Mouse (Mus musculus) lung, adult 2 months (tissue): ENCODE data around the gene Zdhhc7. TPM values are rescaled to one million over a fixed set of nuclear protein-coding genes. Genes with fewer than 3 reads are reported as not detected.

Experiments
- DNase-seq: peaks from one replicate; pipeline ENCODE4 v3.0.0; 2022
- H3K4me1 ChIP-seq: fragments of 200-500 bp; 2 replicates; pipeline ENCODE4 v1.6.1; 2011; ENCODE audit warnings: low read length; ENCODE audit not compliant: control insufficient read depth, insufficient read depth
- H3K4me3 ChIP-seq: fragments of 200-500 bp; replicated peaks from 2 replicates; pipeline ENCODE3; 2011; ENCODE audit warnings: low read depth, mild to moderate bottlenecking, control low read depth, low read length; ENCODE audit errors: extremely low read depth
- CTCF ChIP-seq: fragments of 200-500 bp; IDR thresholded peaks from 2 replicates; pipeline ENCODE4 v1.5.1; 2011; ENCODE audit warnings: mild to moderate bottlenecking, low read length, control low read depth; ENCODE audit not compliant: insufficient read depth
- POLR2A ChIP-seq: fragments of 200-500 bp; IDR thresholded peaks from 2 replicates; pipeline ENCODE4 v1.6.1; 2011; ENCODE audit warnings: low read depth, mild to moderate bottlenecking, control low read depth, low read length, borderline replicate concordance; ENCODE audit errors: extremely low read depth
- WGBS: fragments of 180-500 bp; shearing (Covaris S2); methylation state at CpG from one replicate; pipeline ENCODE4 v1.1.7; 2018; 5-methylcytosine and 5-hydroxymethylcytosine counted together
- polyA plus RNA-seq: library from polyadenylated mRNA; depleted of rRNA; stranded (reverse); fragments of >200 nt; gene quantifications from 2 replicates; pipeline ENCODE4 v1.2.3, GENCODE M21; 2012

Zdhhc7 gene
- polyA plus RNA-seq, 1 experiment = 78.0 TPM

- peaks cover 12% of the 10 kb centered on the region for H3K4me1 ChIP-seq
- no peak for DNase-seq
- no peak for TF ChIP-seq CTCF
- no peak for TF ChIP-seq POLR2A
- WGBS = 2% methylated on average over 25 of the region's 25 CpGs
- peak overlapping the region; percentile 68 for H3K4me3 ChIP-seq
Observed at GRCm38 (mm10) chr8:120100388-120101067, 754 bp downstream of the Zdhhc7 start.

DNA sequence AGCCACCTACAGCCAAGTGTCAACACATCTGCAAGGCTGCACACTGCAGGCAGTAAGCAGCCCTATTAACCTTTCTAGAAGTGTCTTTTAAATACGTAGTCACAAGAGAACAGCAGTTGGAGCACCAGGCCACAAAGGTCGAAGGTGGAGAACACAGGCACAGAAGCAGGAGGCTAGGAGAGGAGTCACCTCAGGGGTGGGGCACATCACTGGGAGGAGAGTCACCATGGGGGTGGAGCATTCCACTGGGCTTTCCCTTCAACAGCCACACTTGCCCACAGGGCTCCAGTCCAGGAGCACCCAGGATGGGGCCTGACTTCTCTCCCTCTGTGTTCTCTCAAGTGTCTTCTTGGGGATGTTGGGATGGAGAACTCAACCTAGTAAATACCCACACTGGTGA, 4.8 kb downstream of the Zdhhc7 start:
- 0 out of 2 replicates have a peak, but pooled peaks cover 2% of the 10 kb centered on the region for H3K4me1 ChIP-seq
- H3K4me3 ChIP-seq = no peak overlapping the region
- 60% methylated on average over 2 of the region's 2 CpGs for WGBS
- DNase-seq = no peak
- TF ChIP-seq POLR2A (no peak), CTCF (no peak)

GRCm38 (mm10) chr8:120094801-120095200, 6.5 kb downstream of the Zdhhc7 start:
- WGBS = 85% methylated on average over 10 of the region's 10 CpGs
- no peak overlapping the region for H3K4me3 ChIP-seq
- no peak for DNase-seq
- TF ChIP-seq CTCF = no peak
- no peak for TF ChIP-seq POLR2A
- H3K4me1 ChIP-seq = no peaks in the 10 kb centered on the region

- 93% methylated on average over 3 of the region's 3 CpGs for WGBS
- Histone ChIP-seq H3K4me1 (no peaks in the 10 kb centered on the region), H3K4me3 (no peak overlapping the region)
- no peak for DNase-seq
- TF ChIP-seq CTCF (no peak), POLR2A (no peak)
Observed at GRCm38 (mm10) chr8:120093103-120093502, 8.2 kb downstream of the Zdhhc7 start.

- DNase-seq = no peak
- no peak for TF ChIP-seq POLR2A
- TF ChIP-seq CTCF = no peak
- Histone ChIP-seq H3K4me3 (no peak overlapping the region), H3K4me1 (no peaks in the 10 kb centered on the region)
- 96% methylated on average over 3 of the region's 3 CpGs for WGBS
Observed at GRCm38 (mm10) chr8:120091032-120091431, 10.2 kb downstream of the Zdhhc7 start.

DNA sequence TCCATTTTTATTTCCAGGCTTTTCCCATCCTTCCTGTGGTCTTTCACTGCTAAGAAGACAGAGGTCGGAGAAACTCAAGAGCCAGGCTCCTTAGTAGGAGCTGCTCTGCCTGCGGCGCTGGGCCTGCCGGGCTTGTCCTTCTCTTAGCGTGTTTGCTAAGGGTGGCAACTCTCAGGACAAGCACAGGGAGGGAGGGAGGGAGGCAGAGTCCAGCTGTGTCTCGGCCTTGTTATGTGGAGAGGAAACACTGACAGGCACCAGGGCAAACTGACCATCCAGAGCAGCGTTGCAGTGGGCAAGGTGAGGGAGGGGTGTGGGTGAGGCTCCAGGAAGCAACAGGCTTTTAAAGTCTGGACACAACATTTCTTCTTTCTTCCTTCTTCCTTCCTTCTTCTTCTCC, 11.8 kb downstream of the Zdhhc7 start:
- TF ChIP-seq CTCF (no peak), POLR2A (no peak)
- Histone ChIP-seq H3K4me3 (no peak overlapping the region), H3K4me1 (no peaks in the 10 kb centered on the region)
- WGBS = 52% methylated on average over 7 of the region's 7 CpGs
- no peak for DNase-seq

- no peak for DNase-seq
Observed at GRCm38 (mm10) chr8:120084783-120085182, 16.5 kb downstream of the Zdhhc7 start.

DNA sequence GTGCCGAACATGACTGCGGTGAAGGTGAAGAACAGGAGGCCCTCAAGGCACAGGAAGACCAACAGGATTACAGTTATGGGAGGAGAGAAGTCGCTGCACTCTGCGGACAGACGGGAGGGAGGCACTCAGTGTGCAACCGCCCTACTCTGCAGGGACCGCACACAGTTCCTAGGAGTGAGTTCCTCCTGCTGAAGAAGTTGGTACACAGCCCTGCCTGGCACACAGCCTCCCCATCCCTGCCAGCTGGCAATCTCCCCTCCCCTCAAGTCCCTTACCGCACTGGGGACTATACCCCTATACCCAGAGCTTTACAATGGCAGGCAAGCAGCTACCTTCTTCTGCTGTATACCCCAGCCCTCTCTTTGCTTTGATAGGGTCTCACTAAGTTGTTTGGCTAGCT, 18.0 kb downstream of the Zdhhc7 start:
- 79% methylated on average over 8 of the region's 8 CpGs for WGBS

More at GRCm38 (mm10) chr8:120084783-120085182, 16.5 kb downstream of the Zdhhc7 start:
- no peaks in the 10 kb centered on the region for H3K4me1 ChIP-seq
- no peak for TF ChIP-seq CTCF
- no peak for TF ChIP-seq POLR2A
- 80% methylated on average over 8 of the region's 8 CpGs for WGBS
- H3K4me3 ChIP-seq = no peak overlapping the region

DNA sequence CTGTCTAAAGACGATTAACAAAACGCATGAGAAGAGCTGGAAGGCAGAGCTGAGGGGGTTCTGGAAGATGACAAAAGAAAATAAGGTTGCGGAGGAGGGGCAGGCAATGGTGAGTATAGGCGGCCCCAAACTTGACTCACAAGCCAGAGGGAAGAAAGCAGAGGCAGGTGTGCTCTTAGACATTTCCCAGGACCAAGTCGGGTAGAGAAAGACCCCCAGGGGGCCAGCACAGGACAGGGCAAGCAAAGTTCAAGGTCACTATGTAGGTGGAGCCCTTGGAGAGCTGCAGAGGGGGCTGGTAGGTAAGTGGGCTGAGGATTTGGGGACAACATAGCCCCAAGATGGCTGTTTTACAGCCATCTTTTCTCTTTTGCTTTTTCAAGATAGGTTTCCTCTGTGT, 21.9 kb downstream of the Zdhhc7 start:
- no peaks in the 10 kb centered on the region; the same call in 1 of the 2 replicates for H3K4me1 ChIP-seq
- H3K4me3 ChIP-seq = no peak overlapping the region
- DNase-seq = no peak
- 63% methylated on average over 5 of the region's 5 CpGs for WGBS
- no peak for TF ChIP-seq POLR2A
- no peak for TF ChIP-seq CTCF

More for the DNA sequence above, 18.0 kb downstream of the Zdhhc7 start:
- no peaks in the 10 kb centered on the region; the same call in 1 of the 2 replicates for H3K4me1 ChIP-seq
- no peak for DNase-seq
- H3K4me3 ChIP-seq = no peak overlapping the region
- TF ChIP-seq CTCF (no peak), POLR2A (no peak)

DNA sequence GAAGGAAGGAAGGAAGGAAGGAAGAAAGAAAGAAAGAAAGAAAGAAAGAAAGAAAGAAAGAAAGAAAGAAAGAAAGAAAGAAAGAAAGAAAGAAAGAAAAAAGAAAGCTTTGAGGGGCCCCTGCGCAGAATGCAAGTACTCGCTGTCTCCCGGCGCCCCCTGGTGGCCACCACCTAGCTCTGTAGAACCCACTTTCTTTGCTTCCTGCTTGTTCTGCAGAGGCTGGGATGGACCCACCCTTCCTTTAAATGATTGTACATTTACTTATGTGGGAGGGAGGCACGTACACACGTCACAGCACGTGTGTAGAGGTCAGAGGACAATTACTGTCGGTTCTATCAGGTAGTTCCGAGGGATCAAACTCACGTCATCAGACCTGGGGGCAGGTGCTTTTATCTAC, 23.2 kb downstream of the Zdhhc7 start:
- H3K4me3 ChIP-seq = no peak overlapping the region
- no peaks in the 10 kb centered on the region; the same call in 1 of the 2 replicates for H3K4me1 ChIP-seq
- 9% methylated on average over 10 of the region's 10 CpGs for WGBS
- TF ChIP-seq CTCF = peak; percentile 71
- no peak for TF ChIP-seq POLR2A
- DNase-seq = peak; percentile 69
